20 mouse cellular contexts compared by ENCODE assay signal in the genomic region with DNA sequence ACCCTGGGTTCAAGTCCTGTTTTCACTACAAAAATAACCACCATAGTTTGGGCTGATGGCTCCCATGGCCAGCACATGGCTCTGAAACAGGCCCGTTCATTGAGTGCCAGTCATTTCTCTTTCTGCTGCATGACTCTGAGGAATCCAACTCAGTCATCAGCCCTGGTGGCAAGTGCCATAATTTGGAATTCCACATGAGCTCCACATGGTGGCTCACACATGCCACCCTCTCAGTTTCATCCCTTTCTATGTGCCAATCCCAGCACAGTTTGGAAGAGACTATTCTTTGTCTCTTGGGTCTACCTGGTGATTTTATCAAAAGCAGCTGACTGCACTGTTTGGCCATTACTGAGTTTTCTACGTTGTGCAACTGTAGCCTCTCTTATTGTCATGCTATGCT.
DNase-seq lines count a peak whose midpoint lies in the region; ATAC-seq and TF ChIP-seq lines count a peak whose summit lies in the region.
"Had no signal": no experiment of that assay in that cellular context is flagged by ENCODE, and none has a peak within 500 bp of the region (broad histone marks: within the 10 kb centered on the region; RNA-seq: fewer than 3 reads in every experiment).

No protein-coding gene starts in this region.

- no peaks in the 10 kb centered on the region for H3K36me3 ChIP-seq in liver, embryonic 12.5 days
- H3K36me3 ChIP-seq: embryonic facial prominence, embryonic 10.5 days; heart, embryonic 15.5 days; hindbrain, embryonic 10.5 days; intestine, embryonic 15.5 days had no signal

- H3K9ac ChIP-seq in liver, embryonic 12.5 days: no peak overlapping the region
- H3K9ac ChIP-seq: forebrain, embryonic 13.5 days; heart, embryonic 15.5 days; hindbrain, embryonic 14.5 days; intestine, embryonic 15.5 days had no signal

- TF ChIP-seq CTCF in gastrocnemius, adult 2 months (IDR thresholded peaks at IDR 0.05): no peak

- no peak overlapping the region for H3K27ac ChIP-seq in gastrocnemius, adult 2 months
- no peak overlapping the region for H3K27ac ChIP-seq in liver, embryonic 12.5 days
- H3K27ac ChIP-seq: embryonic facial prominence, embryonic 10.5 days; forebrain, embryonic 13.5 days; heart, adult 2 months; heart, embryonic 15.5 days; hindbrain, embryonic 10.5 days; hindbrain, embryonic 14.5 days; intestine, embryonic 15.5 days had no signal

- 74% methylated on average over 2 of the region's 2 CpGs for WGBS in liver, embryonic 12.5 days (ENCODE audit: insufficient replicate concordance)

- H3K9me3 ChIP-seq in liver, embryonic 12.5 days (replicated peaks): no peaks in the 10 kb centered on the region
- H3K9me3 ChIP-seq: embryonic facial prominence, embryonic 10.5 days; forebrain, embryonic 13.5 days; heart, embryonic 15.5 days; hindbrain, embryonic 10.5 days; intestine, embryonic 15.5 days had no signal

- H3K4me3 ChIP-seq in gastrocnemius, adult 2 months: no peak overlapping the region
- H3K4me3 ChIP-seq in liver, embryonic 12.5 days: no peak overlapping the region
- H3K4me3 ChIP-seq: embryonic facial prominence, embryonic 10.5 days; forebrain, embryonic 13.5 days; heart, adult 2 months; heart, embryonic 15.5 days; hindbrain, embryonic 10.5 days; intestine, embryonic 15.5 days had no signal

- H3K27me3 ChIP-seq in liver, embryonic 12.5 days (replicated peaks): no peaks in the 10 kb centered on the region
- H3K27me3 ChIP-seq: forebrain, embryonic 13.5 days; heart, embryonic 15.5 days; intestine, embryonic 15.5 days had no signal

- intact Hi-C loops in gastrocnemius, adult 2 months (cut with DNase I): no loop called here

- H3K4me2 ChIP-seq in liver, embryonic 12.5 days: no peak overlapping the region
- H3K4me2 ChIP-seq: forebrain, embryonic 13.5 days; heart, embryonic 11.5 days; heart, embryonic 15.5 days; hindbrain, embryonic 14.5 days; intestine, embryonic 15.5 days had no signal

- H3K4me1 ChIP-seq in liver, embryonic 12.5 days: no peaks in the 10 kb centered on the region
- H3K4me1 ChIP-seq: embryonic facial prominence, embryonic 10.5 days; forebrain, embryonic 13.5 days; hindbrain, embryonic 10.5 days; intestine, embryonic 15.5 days had no signal

- DNase-seq in frontal cortex, postnatal 36 days (ENCODE audit: low spot score in 2 of 2): no peak
- DNase-seq in cerebellum, adult 11 months: peak; percentile 12
- DNase-seq in cerebellum, adult 8-10 months: peak; percentile 29
- peak; percentile 26 to 29 for DNase-seq in cerebellum, postnatal 25 days
- DNase-seq in gastrocnemius, adult 2 months: no peak
- DNase-seq in natural killer cell, adult 2 months (ENCODE audit: low spot score in 2 of 2): no peak
- DNase-seq: adrenal gland, adult 2 months; adrenal gland, postnatal 25 days; gastrocnemius, postnatal 14 days; heart, adult 2 months; kidney, adult 18-20 months had no signal

- ATAC-seq in frontal cortex, adult (ENCODE audit: low TSS enrichment): peak; percentile 29; the same call in 1 of the 2 replicates
- ATAC-seq in liver, embryonic 12.5 days: no peak
- ATAC-seq: forebrain, embryonic 13.5 days; intestine, embryonic 15.5 days had no signal

Comparison
In these comparisons a context has a peak if more than half of its experiments do, and no peak if none do; other contexts are left out.
1. DNase-seq: peak in cerebellum, adult 11 months (single experiment), cerebellum, adult 8-10 months (single experiment) and cerebellum, postnatal 25 days (2 of 2); none in frontal cortex, postnatal 36 days (0 of 2), gastrocnemius, adult 2 months (single experiment) and natural killer cell, adult 2 months (0 of 2).